ENCODE assay signal across 27 mouse cellular contexts in the genomic region with DNA sequence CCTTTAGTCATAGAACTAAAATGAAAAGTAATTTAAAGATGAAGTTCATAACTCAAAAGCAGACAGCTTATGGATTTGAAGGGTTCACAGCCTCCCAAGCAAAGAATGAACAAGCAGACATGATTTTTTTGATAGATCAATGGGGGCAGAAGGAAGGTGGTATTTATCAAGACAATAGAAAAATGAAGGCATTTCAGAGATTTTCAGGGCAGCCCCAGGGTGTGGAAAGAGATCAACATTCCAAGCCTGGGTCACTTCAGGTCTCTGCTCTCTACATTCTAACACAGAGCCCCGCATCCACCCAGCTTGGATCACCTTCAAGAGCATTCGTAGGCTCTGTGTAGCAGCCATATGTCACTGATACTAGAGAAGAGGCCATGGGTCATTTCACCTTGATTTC. TPM values are rescaled to one million over a fixed set of nuclear protein-coding genes. Genes with fewer than 3 reads are reported as not detected.
"Had no signal": no experiment of that assay in that cellular context is flagged by ENCODE, and none has a peak within 500 bp of the region (broad histone marks: within the 10 kb centered on the region; RNA-seq: fewer than 3 reads in every experiment).

No protein-coding gene starts in this region.

- H3K4me3 ChIP-seq: gastrocnemius, adult 2 months; heart, embryonic 10.5 days; heart, embryonic 12.5 days; hindbrain, embryonic 10.5 days; hindbrain, embryonic 12.5 days; intestine, embryonic 15.5 days; layer of hippocampus, adult 2 months; left cerebral cortex, adult 2 months; limb, embryonic 10.5 days; limb, embryonic 12.5 days; liver, embryonic 13.5 days; liver, embryonic 15.5 days had no signal

- ATAC-seq: hindbrain, embryonic 16.5 days; inflammation-experienced regulatory T-cells, adult 6 months; intestine, embryonic 15.5 days; intestine, postnatal 0 days had no signal

- DNase-seq: gastrocnemius, adult 2 months; gastrocnemius, postnatal 10 days; gastrocnemius, postnatal 25 days; heart, postnatal 10 days; heart, postnatal 4 days; kidney, adult 18-20 months; kidney, adult 8-10 months; kidney, postnatal 10 days; kidney, postnatal 25 days; kidney, postnatal 4 days; liver; liver, embryonic 13.5 days had no signal

- H3K36me3 ChIP-seq: heart, embryonic 10.5 days; heart, embryonic 12.5 days; intestine, embryonic 15.5 days; limb, embryonic 10.5 days; limb, embryonic 12.5 days; liver, embryonic 13.5 days had no signal

- H3K27me3 ChIP-seq: hindbrain, embryonic 12.5 days; intestine, embryonic 15.5 days; limb, embryonic 12.5 days; liver, embryonic 13.5 days; liver, embryonic 15.5 days had no signal

- H3K4me2 ChIP-seq: heart, embryonic 12.5 days; hindbrain, embryonic 12.5 days; hindbrain, embryonic 14.5 days; intestine, embryonic 15.5 days; limb, embryonic 12.5 days; liver, embryonic 11.5 days; liver, embryonic 13.5 days; liver, embryonic 15.5 days had no signal

- H3K9ac ChIP-seq: heart, embryonic 12.5 days; hindbrain, embryonic 12.5 days; hindbrain, embryonic 14.5 days; intestine, embryonic 15.5 days; limb, embryonic 12.5 days; liver, embryonic 13.5 days; liver, embryonic 15.5 days had no signal

- H3K4me1 ChIP-seq: heart, embryonic 10.5 days; heart, embryonic 12.5 days; hindbrain, embryonic 10.5 days; hindbrain, embryonic 12.5 days; intestine, embryonic 15.5 days; limb, embryonic 10.5 days; limb, embryonic 12.5 days; liver, embryonic 13.5 days had no signal

- H3K27ac ChIP-seq: gastrocnemius, adult 2 months; heart, embryonic 10.5 days; hindbrain, embryonic 10.5 days; hindbrain, embryonic 12.5 days; hindbrain, embryonic 14.5 days; intestine, embryonic 15.5 days; layer of hippocampus, adult 2 months; left cerebral cortex, adult 2 months; limb, embryonic 10.5 days; limb, embryonic 12.5 days; liver, embryonic 13.5 days; liver, embryonic 15.5 days had no signal

- H3K9me3 ChIP-seq: heart, embryonic 10.5 days; heart, embryonic 12.5 days; hindbrain, embryonic 10.5 days; hindbrain, embryonic 12.5 days; intestine, embryonic 15.5 days; limb, embryonic 10.5 days; limb, embryonic 12.5 days; liver, embryonic 13.5 days; liver, embryonic 15.5 days had no signal

RNA-seq across cellular contexts. Expression of gene Clstn3, which starts 21.3 kb away (rescaled TPM):
- polyA plus RNA-seq: inflammation-experienced regulatory T-cells, adult 6 months had no signal

RNA-seq across cellular contexts. Expression of gene C1rl, which starts 49.6 kb away (rescaled TPM):
- polyA plus RNA-seq: inflammation-experienced regulatory T-cells, adult 6 months had no signal
